Mouse (Mus musculus) olfactory bulb, adult 2 months (tissue): Measurements from ENCODE around the gene Efcab9.

Experiments
- CTCF ChIP-seq: fragments of 200-500 bp; IDR thresholded peaks from 2 replicates; pipeline ENCODE4 v1.5.1; 2012; ENCODE audit warnings: low read depth, mild to moderate bottlenecking, low read length, moderate library complexity; ENCODE audit not compliant: insufficient read depth
- POLR2A ChIP-seq: fragments of 200-500 bp; IDR thresholded peaks from 2 replicates; pipeline ENCODE4 v1.6.1; 2012; ENCODE audit warnings: mild to moderate bottlenecking, low read depth, low read length, moderate library complexity; ENCODE audit not compliant: insufficient read depth

GRCm38 (mm10) chr11:32503711-32504110 lies 28.2 kb downstream of the Efcab9 start:
- TF ChIP-seq CTCF, result no peak
- TF ChIP-seq POLR2A, result no peak
